Mouse (Mus musculus): ENCODE data around the gene Cdc42ep5. TPM values are rescaled to one million over a fixed set of nuclear protein-coding genes. Genes with fewer than 3 reads are reported as not detected.

Cdc42ep5 gene
- polyA plus RNA-seq, 1 experiment = 4.8 TPM

DNA sequence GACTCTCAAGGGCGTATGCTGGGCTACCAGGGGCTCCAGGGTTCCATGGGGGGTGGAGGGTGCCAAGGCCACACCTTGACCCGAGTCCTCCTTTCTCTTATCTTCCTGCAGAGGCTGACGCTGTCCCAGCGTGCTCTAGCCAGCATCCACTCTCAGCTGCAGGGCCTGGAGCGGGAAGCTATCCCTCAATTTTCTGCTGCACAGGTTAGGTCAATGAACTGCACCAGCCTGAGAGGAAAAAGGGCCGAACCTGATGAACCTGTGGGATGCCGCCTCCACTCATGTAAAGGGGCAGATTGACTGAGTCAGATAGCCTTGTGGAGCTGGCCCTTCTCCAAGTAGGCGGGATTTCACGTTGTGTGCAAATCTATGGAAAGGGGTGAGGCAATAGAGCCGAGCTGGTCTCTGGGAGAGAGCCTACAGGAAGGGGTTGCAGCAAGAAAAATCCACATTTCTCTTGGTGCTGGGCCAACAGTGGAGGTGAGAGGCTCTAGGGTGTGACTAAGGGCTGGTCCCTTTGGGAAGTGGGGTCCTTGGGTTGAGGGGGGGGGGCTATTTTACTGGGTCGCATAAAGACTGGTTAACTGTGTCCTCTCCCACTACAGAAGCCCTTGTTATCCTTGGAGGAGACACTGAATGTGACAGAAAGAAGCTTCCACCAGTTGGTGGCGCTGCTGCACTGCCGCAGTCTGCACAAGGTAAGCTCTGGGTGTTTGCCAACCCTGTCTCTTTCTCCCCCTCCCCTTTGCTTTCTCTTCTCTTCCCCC is 33.8 kb downstream of the Cdc42ep5 start:
- TF ChIP-seq POLR2A (IDR thresholded peaks at IDR 0.05; ENCODE audit: extremely low read depth, insufficient read depth, low read length) (no peak), CTCF (IDR thresholded peaks at IDR 0.05; ENCODE audit: extremely low read depth, insufficient read depth, low read length) (peak; percentile 77)
- H3K4me1 ChIP-seq (ENCODE audit: control insufficient read depth, insufficient read depth, low read length) = peaks cover 9% of the 10 kb centered on the region
- no peak overlapping the region for H3K4me3 ChIP-seq (ENCODE audit: insufficient read depth, low read length)
- H3K27ac ChIP-seq (ENCODE audit: insufficient read depth, low read length) = peak overlapping the region; percentile 1; the same call in 1 of the 2 replicates

- Histone ChIP-seq H3K4me3 (ENCODE audit: insufficient read depth, low read length) (no peak overlapping the region), H3K27ac (ENCODE audit: insufficient read depth, low read length) (0 out of 2 replicates have a peak overlapping the region, but pooled peaks have one; percentile 1), H3K4me1 (ENCODE audit: control insufficient read depth, insufficient read depth, low read length) (peaks cover 16% of the 10 kb centered on the region)
- no peak for TF ChIP-seq CTCF (IDR thresholded peaks at IDR 0.05; ENCODE audit: extremely low read depth, insufficient read depth, low read length)
- TF ChIP-seq POLR2A (IDR thresholded peaks at IDR 0.05; ENCODE audit: extremely low read depth, insufficient read depth, low read length) = no peak
Observed at GRCm38 (mm10) chr7:4128860-4129259, 35.8 kb downstream of the Cdc42ep5 start.

DNA sequence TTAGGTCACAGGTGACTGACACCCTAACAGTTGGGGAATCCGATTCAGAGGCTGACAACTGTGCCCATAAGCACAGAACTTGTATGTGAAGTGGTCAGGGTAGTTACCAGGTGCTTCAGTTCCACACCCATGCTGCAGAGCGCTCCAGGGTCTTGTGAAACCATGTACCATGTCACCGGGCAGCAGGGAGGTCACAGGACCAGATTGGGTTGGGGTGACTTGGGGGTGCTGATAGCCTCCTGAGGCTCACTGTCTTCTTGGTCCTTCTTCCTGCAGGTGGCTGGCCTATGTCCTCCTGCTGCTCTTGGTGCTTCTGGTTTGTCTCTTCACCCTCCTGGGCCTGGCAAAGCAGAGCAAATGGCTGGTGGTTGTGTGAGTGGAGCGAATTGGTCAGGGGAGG is 36.8 kb downstream of the Cdc42ep5 start:
- Histone ChIP-seq H3K4me1 (ENCODE audit: control insufficient read depth, insufficient read depth, low read length) (peaks cover 18% of the 10 kb centered on the region), H3K4me3 (ENCODE audit: insufficient read depth, low read length) (no peak overlapping the region), H3K27ac (ENCODE audit: insufficient read depth, low read length) (peak overlapping the region; percentile 9; the same call in 1 of the 2 replicates)
- no peak for TF ChIP-seq POLR2A (IDR thresholded peaks at IDR 0.05; ENCODE audit: extremely low read depth, insufficient read depth, low read length)

DNA sequence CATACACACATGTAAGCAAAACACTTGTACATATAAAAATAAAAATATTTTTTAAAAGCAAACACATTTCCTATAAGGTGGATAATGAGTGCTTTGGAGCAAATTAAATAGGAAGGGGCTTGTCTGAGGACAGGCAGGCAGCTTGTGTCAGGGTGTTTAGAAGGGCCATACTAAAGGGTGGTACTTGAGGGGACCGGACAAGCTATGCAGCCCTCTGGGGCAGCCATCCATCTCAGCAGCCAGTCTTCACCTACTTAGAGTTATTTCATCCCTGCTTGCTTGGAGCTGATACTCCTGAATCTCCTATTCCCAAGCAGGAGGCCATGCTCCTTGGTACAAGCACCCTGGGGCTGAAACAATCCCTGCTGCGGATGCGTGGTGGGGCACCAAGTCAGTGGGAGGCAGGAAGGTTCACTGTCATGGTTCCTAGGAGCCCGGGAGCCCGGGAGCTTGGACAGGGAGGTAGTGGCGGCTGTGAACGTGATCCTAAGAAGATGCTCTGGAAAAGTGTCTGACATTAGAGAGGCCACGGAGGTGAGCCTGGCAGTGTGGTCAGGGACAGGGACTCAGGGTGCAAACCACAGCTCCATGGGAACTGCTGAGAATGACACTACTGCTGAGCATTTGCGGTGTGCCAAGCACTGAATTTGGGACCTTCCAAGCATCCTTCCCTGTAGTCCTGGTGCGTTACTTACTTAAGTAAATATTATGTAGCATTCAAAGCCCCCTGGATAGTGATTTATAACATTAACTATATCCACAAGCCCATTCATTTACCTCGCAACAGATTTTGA is 37.5 kb downstream of the Cdc42ep5 start:
- no peak overlapping the region for H3K4me3 ChIP-seq (ENCODE audit: insufficient read depth, low read length)
- no peak; the same call in 1 of the 2 replicates for TF ChIP-seq POLR2A (IDR thresholded peaks at IDR 0.05; ENCODE audit: extremely low read depth, insufficient read depth, low read length)
- TF ChIP-seq CTCF (IDR thresholded peaks at IDR 0.05; ENCODE audit: extremely low read depth, insufficient read depth, low read length) = no peak
- H3K4me1 ChIP-seq (ENCODE audit: control insufficient read depth, insufficient read depth, low read length) = peaks cover 19% of the 10 kb centered on the region
- peak overlapping the region; percentile 29; the same call in 1 of the 2 replicates for H3K27ac ChIP-seq (ENCODE audit: insufficient read depth, low read length)

DNA sequence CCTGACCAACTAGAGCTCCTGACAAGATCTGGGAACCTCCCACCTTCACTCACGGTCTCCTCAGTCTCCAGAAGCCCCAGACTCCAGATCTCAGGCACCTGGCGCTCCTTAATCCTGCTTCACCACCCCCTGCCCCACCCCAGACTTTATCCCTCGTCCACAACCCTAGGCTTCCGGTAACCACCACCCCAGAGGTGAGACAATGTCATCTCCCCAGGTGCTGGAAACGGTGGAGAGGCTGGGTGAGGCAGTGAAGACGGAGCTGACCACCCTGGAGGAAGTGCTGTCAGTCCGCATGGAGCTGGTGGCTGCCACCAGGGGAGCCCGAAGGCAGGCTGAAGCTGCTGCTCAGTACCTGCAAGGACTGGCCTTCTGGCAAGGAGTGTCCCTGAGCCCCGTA is 39.4 kb downstream of the Cdc42ep5 start:
- Histone ChIP-seq H3K27ac (ENCODE audit: insufficient read depth, low read length) (peak overlapping the region; percentile 92), H3K4me3 (ENCODE audit: insufficient read depth, low read length) (no peak overlapping the region), H3K4me1 (ENCODE audit: control insufficient read depth, insufficient read depth, low read length) (peaks cover 18% of the 10 kb centered on the region)
- TF ChIP-seq CTCF (IDR thresholded peaks at IDR 0.05; ENCODE audit: extremely low read depth, insufficient read depth, low read length) = no peak
- TF ChIP-seq POLR2A (IDR thresholded peaks at IDR 0.05; ENCODE audit: extremely low read depth, insufficient read depth, low read length) = no peak

DNA sequence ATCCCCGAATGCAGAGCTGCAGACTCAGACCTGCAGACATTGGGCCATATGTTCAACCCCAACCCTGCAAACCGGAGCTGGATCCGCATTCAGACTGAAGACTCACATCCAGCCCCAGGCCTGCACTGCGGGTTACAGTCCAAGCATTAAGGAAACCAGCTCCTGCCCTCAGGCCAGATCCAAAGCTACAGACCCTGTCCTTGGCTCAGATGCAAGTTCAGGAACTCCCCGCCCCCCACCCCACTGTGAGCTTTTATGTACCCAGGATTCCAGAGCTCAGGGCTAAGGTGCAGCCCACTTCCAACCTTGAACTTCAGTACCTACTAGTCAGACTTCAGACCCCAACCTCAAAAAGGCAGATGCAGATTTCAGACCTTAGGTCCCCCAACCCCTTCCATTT is 39.8 kb downstream of the Cdc42ep5 start:
- Histone ChIP-seq H3K4me1 (ENCODE audit: control insufficient read depth, insufficient read depth, low read length) (peaks cover 18% of the 10 kb centered on the region), H3K4me3 (ENCODE audit: insufficient read depth, low read length) (no peak overlapping the region), H3K27ac (ENCODE audit: insufficient read depth, low read length) (peak overlapping the region; percentile 92)
- no peak for TF ChIP-seq CTCF (IDR thresholded peaks at IDR 0.05; ENCODE audit: extremely low read depth, insufficient read depth, low read length)
- TF ChIP-seq POLR2A (IDR thresholded peaks at IDR 0.05; ENCODE audit: extremely low read depth, insufficient read depth, low read length) = no peak

DNA sequence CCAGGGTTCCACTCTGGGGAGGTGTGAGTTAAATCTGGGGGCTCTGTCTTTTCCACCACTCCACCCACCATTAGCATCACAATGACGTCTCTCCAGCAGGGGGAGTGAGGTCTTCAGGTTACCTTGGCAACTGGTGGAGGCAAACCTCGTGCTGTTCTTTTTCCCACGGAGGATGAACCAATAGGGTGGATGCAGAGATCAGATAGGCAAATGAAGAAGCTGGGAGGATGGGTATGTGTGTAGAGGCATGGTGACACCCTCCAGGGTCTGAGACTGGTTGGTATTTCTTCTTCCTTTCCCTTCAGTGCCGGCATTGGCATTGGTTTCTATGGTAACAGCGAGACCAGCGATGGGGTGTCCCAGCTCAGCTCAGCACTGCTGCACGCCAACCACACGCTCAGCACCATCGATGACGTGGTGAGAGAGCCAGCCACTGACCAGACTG is 40.3 kb downstream of the Cdc42ep5 start:
- H3K4me3 ChIP-seq (ENCODE audit: insufficient read depth, low read length) = no peak overlapping the region
- TF ChIP-seq POLR2A (IDR thresholded peaks at IDR 0.05; ENCODE audit: extremely low read depth, insufficient read depth, low read length) (peak; percentile 50), CTCF (IDR thresholded peaks at IDR 0.05; ENCODE audit: extremely low read depth, insufficient read depth, low read length) (no peak)
- peak overlapping the region; percentile 92 for H3K27ac ChIP-seq (ENCODE audit: insufficient read depth, low read length)
- peaks cover 14% of the 10 kb centered on the region; the same call in 1 of the 2 replicates for H3K4me1 ChIP-seq (ENCODE audit: control insufficient read depth, insufficient read depth, low read length)

DNA sequence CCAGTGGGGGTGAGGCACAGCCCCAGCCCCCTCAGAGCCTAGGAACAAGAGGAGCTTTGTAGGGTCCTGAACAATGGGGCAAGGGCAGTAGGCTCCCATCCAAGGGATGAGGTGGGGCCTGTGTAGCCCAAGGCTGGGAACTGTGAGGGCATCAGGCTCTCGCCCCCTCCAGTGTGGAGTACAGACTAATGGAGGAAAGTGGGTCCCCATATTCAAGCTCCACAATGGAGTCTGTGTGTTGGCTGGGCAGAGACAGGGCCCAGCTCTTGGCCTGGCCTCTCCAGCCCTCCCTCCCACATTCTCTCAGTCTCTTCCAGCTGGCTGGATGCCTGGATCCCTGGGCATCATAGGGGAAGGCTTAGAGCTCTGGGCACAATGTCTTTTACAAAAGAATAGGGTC is 40.9 kb downstream of the Cdc42ep5 start:
- peaks cover 14% of the 10 kb centered on the region; the same call in 1 of the 2 replicates for H3K4me1 ChIP-seq (ENCODE audit: control insufficient read depth, insufficient read depth, low read length)
- no peak overlapping the region for H3K4me3 ChIP-seq (ENCODE audit: insufficient read depth, low read length)
- TF ChIP-seq POLR2A (IDR thresholded peaks at IDR 0.05; ENCODE audit: extremely low read depth, insufficient read depth, low read length) = no peak
- no peak for TF ChIP-seq CTCF (IDR thresholded peaks at IDR 0.05; ENCODE audit: extremely low read depth, insufficient read depth, low read length)
- peak overlapping the region; percentile 92 for H3K27ac ChIP-seq (ENCODE audit: insufficient read depth, low read length)

DNA sequence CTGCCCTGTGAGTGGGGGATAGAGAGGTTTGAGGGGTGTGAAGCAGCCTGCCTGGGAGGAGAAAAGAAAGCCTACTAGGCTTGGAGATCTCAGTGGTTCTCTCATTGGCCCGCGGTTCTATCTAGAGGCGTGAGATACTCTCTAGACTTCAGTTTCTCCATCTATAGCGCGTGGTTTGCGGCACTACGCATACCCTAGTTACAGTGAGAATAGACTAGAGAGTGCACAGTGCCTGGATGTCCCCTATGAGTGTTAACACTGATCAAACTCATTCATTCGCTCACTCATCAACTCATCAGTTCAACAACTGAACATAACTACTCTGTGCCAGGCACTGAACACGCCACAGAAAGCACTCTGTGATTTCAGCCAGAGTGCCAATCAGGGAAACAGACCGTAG is 41.9 kb downstream of the Cdc42ep5 start:
- TF ChIP-seq POLR2A (IDR thresholded peaks at IDR 0.05; ENCODE audit: extremely low read depth, insufficient read depth, low read length) (no peak), CTCF (IDR thresholded peaks at IDR 0.05; ENCODE audit: extremely low read depth, insufficient read depth, low read length) (no peak)
- H3K27ac ChIP-seq (ENCODE audit: insufficient read depth, low read length) = peak overlapping the region; percentile 92
- H3K4me3 ChIP-seq (ENCODE audit: insufficient read depth, low read length) = peak overlapping the region; percentile 66
- H3K4me1 ChIP-seq (ENCODE audit: control insufficient read depth, insufficient read depth, low read length) = peaks cover 13% of the 10 kb centered on the region; the same call in 1 of the 2 replicates
